Mouse (Mus musculus): ENCODE measurements around the gene Ric1. TPM values are rescaled to one million over a fixed set of nuclear protein-coding genes. Genes with fewer than 3 reads are reported as not detected.

Ric1 gene
- total RNA-seq, 1 experiment: 30.7 TPM

DNA sequence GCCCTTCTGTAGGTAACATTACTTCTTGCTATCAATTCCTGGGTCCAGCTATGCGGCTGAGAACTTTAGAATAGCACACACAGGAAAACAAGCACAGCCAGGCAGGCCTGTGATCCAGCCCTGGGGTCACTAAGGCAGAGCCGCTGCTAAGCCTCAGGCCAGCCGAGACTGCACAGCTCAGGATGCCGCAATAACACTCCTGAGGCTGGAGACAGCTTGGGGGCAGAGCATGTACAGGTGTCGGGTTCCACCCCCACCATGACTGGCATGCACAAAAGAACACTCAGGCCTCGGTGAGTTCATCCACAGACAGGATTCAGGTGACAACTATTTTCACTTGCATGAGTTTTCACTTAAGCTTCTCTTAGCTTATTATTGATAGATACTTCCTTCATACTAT, 120.1 kb downstream of the Ric1 start:
- TF ChIP-seq ZNF384 (IDR thresholded peaks at IDR 0.05; ENCODE audit: low read depth, low read length) (no peak), MAFK (IDR thresholded peaks at IDR 0.05; ENCODE audit: insufficient read depth, low read depth, low read length) (no peak), HCFC1 (IDR thresholded peaks at IDR 0.05; ENCODE audit: borderline replicate concordance, insufficient read depth, low read length) (no peak), ZC3H11A (IDR thresholded peaks at IDR 0.05; ENCODE audit: borderline replicate concordance, low read depth, low read length) (no peak), CHD2 (IDR thresholded peaks at IDR 0.05; ENCODE audit: low read depth, low read length) (no peak)
- in situ Hi-C loops (cut with MboI; ENCODE audit: low sequenced_read_pairs in 2 of 2, unreplicated experiment in 2 of 2): no loop called here
- Histone ChIP-seq H3K9ac (ENCODE audit: insufficient read depth, low read depth, low read length, poor library complexity, severe bottlenecking) (no peak overlapping the region), H3K4me1 (ENCODE audit: control insufficient read depth in 2 of 2, insufficient read depth in 2 of 2, low read length in 2 of 2, poor library complexity in 1 of 2) (peaks cover 0 to 11% of the 10 kb centered on the region in 2 experiments; a peak in 2 of 4 replicates), H3K36me3 (ENCODE audit: control insufficient read depth, insufficient read depth, low read length, poor library complexity, severe bottlenecking) (peaks cover 14% of the 10 kb centered on the region), H3K27ac (ENCODE audit: insufficient read depth, low read depth, low read length, poor library complexity, severe bottlenecking) (no peak overlapping the region), H3K4me3 (ENCODE audit: insufficient read depth in 1 of 2, low read depth in 1 of 2, low read length in 2 of 2, poor library complexity in 1 of 2, severe bottlenecking in 1 of 2) (no peak overlapping the region), H3K9me3 (ENCODE audit: control insufficient read depth, insufficient read depth, low read depth, low read length) (no peaks in the 10 kb centered on the region)
- DNase-seq (ENCODE audit: low read depth, low spot score): no peak

DNA sequence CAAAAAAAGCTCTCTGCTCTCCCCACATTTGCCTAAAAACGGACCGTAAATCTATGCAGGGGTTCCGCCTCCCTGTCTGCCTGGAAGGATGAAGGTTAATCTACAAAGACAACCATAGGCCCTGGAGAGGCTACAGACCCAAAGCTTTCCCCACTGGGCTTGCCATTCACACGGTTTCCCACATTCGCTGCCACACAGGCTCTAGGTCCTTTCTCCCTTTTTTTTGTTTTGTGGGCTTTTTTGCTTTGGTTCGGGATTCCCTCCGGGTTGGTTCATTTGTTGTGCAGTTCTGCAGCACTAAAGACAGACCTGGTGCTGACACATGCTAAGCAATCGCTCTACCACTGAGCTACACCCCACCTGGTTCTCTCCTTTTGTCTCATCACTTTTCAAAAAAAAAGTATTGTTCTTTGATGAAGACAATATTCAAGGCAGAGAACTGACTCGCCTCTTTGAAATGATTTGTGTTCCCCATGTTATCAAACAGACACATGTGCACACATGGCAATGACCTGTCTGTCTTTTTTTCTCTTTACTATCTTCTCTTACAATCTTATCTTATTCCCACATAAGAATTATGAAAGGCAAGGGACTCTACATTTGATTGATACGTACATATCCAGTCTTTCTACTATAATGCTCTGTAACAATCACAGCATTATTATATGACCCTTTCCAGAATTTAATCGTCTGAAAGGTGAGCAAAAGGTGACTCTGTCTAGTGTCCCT, 121.3 kb downstream of the Ric1 start:
- H3K4me3 ChIP-seq (ENCODE audit: insufficient read depth in 1 of 2, low read depth in 1 of 2, low read length in 2 of 2, poor library complexity in 1 of 2, severe bottlenecking in 1 of 2): no peak overlapping the region
- H3K4me1 ChIP-seq (ENCODE audit: control insufficient read depth in 2 of 2, insufficient read depth in 2 of 2, low read length in 2 of 2, poor library complexity in 1 of 2): peaks cover 0 to 11% of the 10 kb centered on the region in 2 experiments; a peak in 2 of 4 replicates
- H3K9me3 ChIP-seq (ENCODE audit: control insufficient read depth, insufficient read depth, low read depth, low read length): no peaks in the 10 kb centered on the region
- in situ Hi-C loops (cut with MboI; ENCODE audit: low sequenced_read_pairs in 2 of 2, unreplicated experiment in 2 of 2): no loop called here
- peaks cover 12% of the 10 kb centered on the region; the same call in 1 of the 2 replicates for H3K36me3 ChIP-seq (ENCODE audit: control insufficient read depth, insufficient read depth, low read length, poor library complexity, severe bottlenecking)
- TF ChIP-seq HCFC1 (IDR thresholded peaks at IDR 0.05; ENCODE audit: borderline replicate concordance, insufficient read depth, low read length) (no peak), CHD2 (IDR thresholded peaks at IDR 0.05; ENCODE audit: low read depth, low read length) (no peak), ZC3H11A (IDR thresholded peaks at IDR 0.05; ENCODE audit: borderline replicate concordance, low read depth, low read length) (no peak)
- no peak for DNase-seq (ENCODE audit: low read depth, low spot score)
- H3K27ac ChIP-seq (ENCODE audit: insufficient read depth, low read depth, low read length, poor library complexity, severe bottlenecking): no peak overlapping the region
- H3K9ac ChIP-seq (ENCODE audit: insufficient read depth, low read depth, low read length, poor library complexity, severe bottlenecking): no peak overlapping the region; the same call in 1 of the 2 replicates

DNA sequence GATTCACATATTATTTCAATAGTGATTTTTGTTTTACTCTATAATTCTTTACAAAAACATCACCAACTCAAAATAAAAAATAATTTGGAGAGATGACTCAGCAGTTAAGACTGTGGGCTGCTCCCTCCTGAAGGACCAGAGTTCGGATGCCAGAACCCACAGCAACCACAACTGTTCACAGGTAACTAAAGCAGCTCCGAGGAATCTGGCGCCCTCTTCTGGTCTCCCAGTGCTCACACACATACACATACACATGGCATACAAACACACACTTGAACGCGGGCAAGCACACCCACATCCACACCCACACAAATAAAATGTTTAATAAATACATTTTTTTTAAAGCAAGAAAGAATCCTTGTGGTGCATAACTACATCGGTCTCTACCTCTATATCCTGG, 122.7 kb downstream of the Ric1 start:
- H3K9ac ChIP-seq (ENCODE audit: insufficient read depth, low read depth, low read length, poor library complexity, severe bottlenecking): no peak overlapping the region
- H3K27ac ChIP-seq (ENCODE audit: insufficient read depth, low read depth, low read length, poor library complexity, severe bottlenecking): no peak overlapping the region
- H3K36me3 ChIP-seq (ENCODE audit: control insufficient read depth, insufficient read depth, low read length, poor library complexity, severe bottlenecking): peaks cover 11% of the 10 kb centered on the region; the same call in 1 of the 2 replicates
- peak; percentile 65 for DNase-seq (ENCODE audit: low read depth, low spot score)
- H3K9me3 ChIP-seq (ENCODE audit: control insufficient read depth, insufficient read depth, low read depth, low read length): no peaks in the 10 kb centered on the region
- TF ChIP-seq MAFK (IDR thresholded peaks at IDR 0.05; ENCODE audit: insufficient read depth, low read depth, low read length): peak; percentile 87
- no peak for TF ChIP-seq CHD2 (IDR thresholded peaks at IDR 0.05; ENCODE audit: low read depth, low read length)
- TF ChIP-seq ZNF384 (IDR thresholded peaks at IDR 0.05; ENCODE audit: low read depth, low read length): no peak
- TF ChIP-seq HCFC1 (IDR thresholded peaks at IDR 0.05; ENCODE audit: borderline replicate concordance, insufficient read depth, low read length): no peak
- no peak overlapping the region for H3K4me3 ChIP-seq (ENCODE audit: insufficient read depth in 1 of 2, low read depth in 1 of 2, low read length in 2 of 2, poor library complexity in 1 of 2, severe bottlenecking in 1 of 2)
- H3K4me1 ChIP-seq (ENCODE audit: control insufficient read depth in 2 of 2, insufficient read depth in 2 of 2, low read length in 2 of 2, poor library complexity in 1 of 2): peaks cover 0 to 11% of the 10 kb centered on the region in 2 experiments; a peak in 2 of 4 replicates
- in situ Hi-C loops (cut with MboI; ENCODE audit: low sequenced_read_pairs in 2 of 2, unreplicated experiment in 2 of 2): no loop called here

DNA sequence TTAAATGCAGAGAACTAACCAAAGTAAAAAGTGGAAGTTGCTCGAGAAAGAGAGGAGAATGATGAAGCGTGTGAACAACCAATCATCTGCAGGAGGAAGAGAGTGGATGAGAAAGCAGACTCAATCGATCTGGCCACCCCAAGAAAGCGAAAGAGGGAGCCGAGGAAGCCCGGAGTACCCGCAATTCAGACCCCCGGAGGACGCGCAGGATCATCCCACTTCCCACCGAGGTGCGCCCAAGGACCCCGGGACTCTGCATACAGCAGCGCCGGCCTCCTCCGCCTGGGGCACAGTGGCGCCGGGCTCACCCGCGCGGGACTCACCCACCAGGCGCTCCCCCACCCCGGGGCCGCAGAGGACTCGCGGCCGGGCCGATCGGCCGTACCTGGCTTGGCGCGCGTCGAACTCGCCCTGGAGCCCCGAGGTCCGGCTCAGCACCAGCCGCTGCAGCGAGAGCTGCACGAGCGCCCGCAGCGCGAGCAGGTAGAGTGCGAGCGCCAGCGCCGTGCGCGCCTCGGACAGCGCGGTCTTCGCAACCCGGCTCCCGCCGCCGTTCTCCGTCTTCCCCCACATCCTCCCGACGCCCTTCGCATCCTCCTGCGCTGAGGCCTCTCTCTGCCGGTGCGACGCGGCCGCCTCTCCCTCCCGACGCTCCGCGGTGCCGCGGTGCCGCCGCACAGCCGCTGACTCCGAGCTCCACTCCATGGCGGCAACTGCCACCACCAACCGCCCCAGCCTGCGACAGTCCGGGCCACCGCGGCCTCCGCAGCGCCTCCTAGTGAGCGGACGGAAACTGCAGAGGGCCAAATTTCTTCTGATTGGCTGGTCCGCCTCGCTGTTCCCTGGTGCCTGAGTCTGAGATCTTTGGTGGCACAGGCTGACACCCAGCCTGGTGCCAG, 125.8 kb downstream of the Ric1 start, which contains the start of gene Ermp1:
TSS of gene Ermp1 (minus strand) at position 765 of the 899 bp plus-strand sequence.
- Histone ChIP-seq H3K27ac (ENCODE audit: insufficient read depth, low read depth, low read length, poor library complexity, severe bottlenecking) (peak within 1 kb of the TSS; percentile 56), H3K9ac (ENCODE audit: insufficient read depth, low read depth, low read length, poor library complexity, severe bottlenecking) (peak within 1 kb of the TSS; percentile 96), H3K4me1 (ENCODE audit: control insufficient read depth in 2 of 2, insufficient read depth in 2 of 2, low read length in 2 of 2, poor library complexity in 1 of 2) (peaks cover 0 to 2% of the 10 kb centered on the region in 2 experiments; a peak in 2 of 4 replicates), H3K9me3 (ENCODE audit: control insufficient read depth, insufficient read depth, low read depth, low read length) (no peaks in the 10 kb centered on the region), H3K4me3 (ENCODE audit: insufficient read depth in 1 of 2, low read depth in 1 of 2, low read length in 2 of 2, poor library complexity in 1 of 2, severe bottlenecking in 1 of 2) (peak within 1 kb of the TSS; percentile 83 to 88), H3K36me3 (ENCODE audit: control insufficient read depth, insufficient read depth, low read length, poor library complexity, severe bottlenecking) (peaks cover 4% of the 10 kb centered on the region; the same call in 1 of the 2 replicates)
- in situ Hi-C loops (cut with MboI; ENCODE audit: low sequenced_read_pairs in 2 of 2, unreplicated experiment in 2 of 2): no loop called here
- peak; percentile 81 for DNase-seq (ENCODE audit: low read depth, low spot score)
- TF ChIP-seq HCFC1 (IDR thresholded peaks at IDR 0.05; ENCODE audit: borderline replicate concordance, insufficient read depth, low read length) (0 out of 2 replicates have a peak, but pooled peaks have one; percentile 69), ZC3H11A (IDR thresholded peaks at IDR 0.05; ENCODE audit: borderline replicate concordance, low read depth, low read length) (no peak)

All from ES-E14 (cell line).